Mouse (Mus musculus) lung, adult 10 weeks (tissue): ENCODE results near the gene Sult2b1. TPM values are rescaled to one million over a fixed set of nuclear protein-coding genes. Genes with fewer than 3 reads are reported as not detected.

Experiments used
- polyA plus RNA-seq: library from polyadenylated mRNA; stranded (reverse); fragments of 350-450 nt; fragmentation: Illumina TruSeq; extraction: RNeasy Lipid Tissue Mini Kit (QIAGEN cat#74804); gene quantifications from one replicate; pipeline ENCODE4 v1.2.3, GENCODE M21; 2014; ENCODE audit warnings: low read depth, low replicate concordance; ENCODE audit not compliant: insufficient read depth

Gene Sult2b1
- 2.2 TPM for polyA plus RNA-seq

GRCm38 (mm10) chr7:45784524-45785372 is at the start of gene Sult2b1:
Sult2b1 (minus strand) TSS chr7:45784669.

GRCm38 (mm10) chr7:45830427-45831127 is 46.1 kb upstream of the Sult2b1 start, which contains the start of gene Grwd1:
Grwd1 (minus strand) TSS chr7:45830944.

GRCm38 (mm10) chr7:45824598-45824997 is 40.1 kb upstream of the Sult2b1 start, which contains the start of gene Kcnj14:
Kcnj14 (minus strand) TSS chr7:45824782.

GRCm38 (mm10) chr7:45813787-45814779 is 29.6 kb upstream of the Sult2b1 start, which contains the start of gene Cyth2:
Cyth2 (minus strand) TSS chr7:45814581.

GRCm38 (mm10) chr7:45783511-45784091 is 868 bp downstream of the Sult2b1 start, which contains the start of gene Lmtk3:
Lmtk3 (plus strand) TSS chr7:45783738.

GRCm38 (mm10) chr7:45725713-45726112 is 58.8 kb downstream of the Sult2b1 start, which contains the start of gene Spaca4:
Spaca4 (minus strand) TSS chr7:45725813.

GRCm38 (mm10) chr7:45720413-45721233 is 63.8 kb downstream of the Sult2b1 start, which contains the start of gene Fam83e:
Fam83e (plus strand) TSS chr7:45721212.

GRCm38 (mm10) chr7:45717918-45718297 is 66.6 kb downstream of the Sult2b1 start, which contains the start of gene Sphk2:
Sphk2 (minus strand) TSS chr7:45718002.

GRCm38 (mm10) chr7:45715090-45715708 is 69.3 kb downstream of the Sult2b1 start, which contains the start of gene Rpl18:
Rpl18 (plus strand) TSS chr7:45715457.

GRCm38 (mm10) chr7:45704730-45705442 is 79.6 kb downstream of the Sult2b1 start, which contains the start of gene Dbp:
Dbp (plus strand) TSS chr7:45705088.

GRCm38 (mm10) chr7:45699523-45700141 is 84.8 kb downstream of the Sult2b1 start, which contains the start of gene Car11:
Car11 (plus strand) TSS chr7:45699843.

GRCm38 (mm10) chr7:45693921-45694591 is 90.4 kb downstream of the Sult2b1 start, which contains the start of gene Sec1:
Sec1 (minus strand) TSS chr7:45694402.

GRCm38 (mm10) chr7:45683396-45684050 is 100.9 kb downstream of the Sult2b1 start, which contains the start of gene Ntn5:
Ntn5 (plus strand) TSS chr7:45684022.

